Mouse (Mus musculus): Measurements from ENCODE around the gene Mindy3. TPM values are rescaled to one million over a fixed set of nuclear protein-coding genes. Genes with fewer than 3 reads are reported as not detected.

Mindy3 gene
- polyA plus RNA-seq, 1 experiment: 46.0 TPM

GRCm38 (mm10) chr2:12329068-12329407 lies 90.2 kb downstream of the Mindy3 start:
- H3K27me3 ChIP-seq (replicated peaks): peaks cover 7% of the 10 kb centered on the region
- H3K4me3 ChIP-seq (replicated peaks): no peak overlapping the region
- TF ChIP-seq GATA1 (IDR thresholded peaks at IDR 0.05; ENCODE audit: borderline replicate concordance, low read length) (no peak), FLI1 (IDR thresholded peaks at IDR 0.05; ENCODE audit: low read length) (no peak)

GRCm38 (mm10) chr2:12328355-12329067 lies 90.8 kb downstream of the Mindy3 start:
- Histone ChIP-seq H3K27me3 (replicated peaks) (peaks cover 7% of the 10 kb centered on the region), H3K4me1 (peaks cover 18% of the 10 kb centered on the region), H3K9me3 (no peaks in the 10 kb centered on the region), H3K36me3 (replicated peaks; ENCODE audit: low read length) (no peaks in the 10 kb centered on the region), H3K4me3 (replicated peaks) (no peak overlapping the region)
- TF ChIP-seq FLI1 (IDR thresholded peaks at IDR 0.05; ENCODE audit: low read length): no peak
- TF ChIP-seq GATA1 (IDR thresholded peaks at IDR 0.05; ENCODE audit: borderline replicate concordance, low read length): no peak

More at GRCm38 (mm10) chr2:12329068-12329407, 90.2 kb downstream of the Mindy3 start:
- H3K9me3 ChIP-seq: no peaks in the 10 kb centered on the region
- peaks cover 18% of the 10 kb centered on the region for H3K4me1 ChIP-seq
- H3K36me3 ChIP-seq (replicated peaks; ENCODE audit: low read length): no peaks in the 10 kb centered on the region

- H3K4me3 ChIP-seq (replicated peaks): no peak overlapping the region
- no peaks in the 10 kb centered on the region for H3K36me3 ChIP-seq (replicated peaks; ENCODE audit: low read length)
- no peaks in the 10 kb centered on the region; the same call in 1 of the 2 replicates for H3K9me3 ChIP-seq
- peaks cover 7% of the 10 kb centered on the region for H3K27me3 ChIP-seq (replicated peaks)
- TF ChIP-seq FLI1 (IDR thresholded peaks at IDR 0.05; ENCODE audit: low read length): no peak
- TF ChIP-seq GATA1 (IDR thresholded peaks at IDR 0.05; ENCODE audit: borderline replicate concordance, low read length): no peak
- H3K4me1 ChIP-seq: peaks cover 18% of the 10 kb centered on the region
Measured at GRCm38 (mm10) chr2:12327691-12328354, 91.4 kb downstream of the Mindy3 start.

GRCm38 (mm10) chr2:12327216-12327615 lies 92.1 kb downstream of the Mindy3 start:
- Histone ChIP-seq H3K9me3 (no peaks in the 10 kb centered on the region; the same call in 1 of the 2 replicates), H3K36me3 (replicated peaks; ENCODE audit: low read length) (no peaks in the 10 kb centered on the region), H3K4me1 (peaks cover 18% of the 10 kb centered on the region), H3K27me3 (replicated peaks) (peaks cover 7% of the 10 kb centered on the region), H3K4me3 (replicated peaks) (peak overlapping the region; percentile 86)
- TF ChIP-seq GATA1 (IDR thresholded peaks at IDR 0.05; ENCODE audit: borderline replicate concordance, low read length) (no peak), FLI1 (IDR thresholded peaks at IDR 0.05; ENCODE audit: low read length) (no peak)

- Histone ChIP-seq H3K4me3 (replicated peaks) (no peak overlapping the region), H3K27me3 (replicated peaks) (peaks cover 7% of the 10 kb centered on the region), H3K4me1 (peaks cover 18% of the 10 kb centered on the region), H3K9me3 (no peaks in the 10 kb centered on the region; the same call in 1 of the 2 replicates), H3K36me3 (replicated peaks; ENCODE audit: low read length) (no peaks in the 10 kb centered on the region)
- TF ChIP-seq FLI1 (IDR thresholded peaks at IDR 0.05; ENCODE audit: low read length): no peak
- TF ChIP-seq GATA1 (IDR thresholded peaks at IDR 0.05; ENCODE audit: borderline replicate concordance, low read length): no peak
Measured at GRCm38 (mm10) chr2:12325868-12326267, 93.4 kb downstream of the Mindy3 start.

GRCm38 (mm10) chr2:12325417-12325816 lies 93.9 kb downstream of the Mindy3 start:
- Histone ChIP-seq H3K36me3 (replicated peaks; ENCODE audit: low read length) (no peaks in the 10 kb centered on the region), H3K4me1 (peaks cover 18% of the 10 kb centered on the region), H3K27me3 (replicated peaks) (peaks cover 7% of the 10 kb centered on the region), H3K9me3 (no peaks in the 10 kb centered on the region; the same call in 1 of the 2 replicates), H3K4me3 (replicated peaks) (no peak overlapping the region)
- no peak for TF ChIP-seq FLI1 (IDR thresholded peaks at IDR 0.05; ENCODE audit: low read length)

- H3K9me3 ChIP-seq: no peaks in the 10 kb centered on the region; the same call in 1 of the 2 replicates
- no peak overlapping the region for H3K4me3 ChIP-seq (replicated peaks)
- H3K27me3 ChIP-seq (replicated peaks): peaks cover 4% of the 10 kb centered on the region
- peaks cover 22% of the 10 kb centered on the region for H3K4me1 ChIP-seq
- TF ChIP-seq GATA1 (IDR thresholded peaks at IDR 0.05; ENCODE audit: borderline replicate concordance, low read length) (no peak), FLI1 (IDR thresholded peaks at IDR 0.05; ENCODE audit: low read length) (no peak)
- no peaks in the 10 kb centered on the region for H3K36me3 ChIP-seq (replicated peaks; ENCODE audit: low read length)
Measured at GRCm38 (mm10) chr2:12320914-12321313, 98.4 kb downstream of the Mindy3 start.

- Histone ChIP-seq H3K27me3 (replicated peaks) (peaks cover 3% of the 10 kb centered on the region), H3K4me1 (peaks cover 16% of the 10 kb centered on the region), H3K36me3 (replicated peaks; ENCODE audit: low read length) (no peaks in the 10 kb centered on the region), H3K9me3 (no peaks in the 10 kb centered on the region; the same call in 1 of the 2 replicates), H3K4me3 (replicated peaks) (no peak overlapping the region)
- TF ChIP-seq GATA1 (IDR thresholded peaks at IDR 0.05; ENCODE audit: borderline replicate concordance, low read length): no peak
- TF ChIP-seq FLI1 (IDR thresholded peaks at IDR 0.05; ENCODE audit: low read length): no peak
Measured at GRCm38 (mm10) chr2:12318715-12319114, 100.6 kb downstream of the Mindy3 start.

- peaks cover 3% of the 10 kb centered on the region for H3K27me3 ChIP-seq (replicated peaks)
- H3K36me3 ChIP-seq (replicated peaks; ENCODE audit: low read length): no peaks in the 10 kb centered on the region
- no peak overlapping the region for H3K4me3 ChIP-seq (replicated peaks)
- H3K9me3 ChIP-seq: no peaks in the 10 kb centered on the region; the same call in 1 of the 2 replicates
- no peak for TF ChIP-seq FLI1 (IDR thresholded peaks at IDR 0.05; ENCODE audit: low read length)
- TF ChIP-seq GATA1 (IDR thresholded peaks at IDR 0.05; ENCODE audit: borderline replicate concordance, low read length): no peak
- H3K4me1 ChIP-seq: peaks cover 16% of the 10 kb centered on the region
Measured at GRCm38 (mm10) chr2:12318036-12318435, 101.2 kb downstream of the Mindy3 start.

GRCm38 (mm10) chr2:12317343-12317742 lies 101.9 kb downstream of the Mindy3 start:
- Histone ChIP-seq H3K36me3 (replicated peaks; ENCODE audit: low read length) (no peaks in the 10 kb centered on the region), H3K9me3 (no peaks in the 10 kb centered on the region; the same call in 1 of the 2 replicates), H3K4me3 (replicated peaks) (no peak overlapping the region), H3K4me1 (peaks cover 16% of the 10 kb centered on the region), H3K27me3 (replicated peaks) (peaks cover 3% of the 10 kb centered on the region)
- TF ChIP-seq FLI1 (IDR thresholded peaks at IDR 0.05; ENCODE audit: low read length) (no peak), GATA1 (IDR thresholded peaks at IDR 0.05; ENCODE audit: borderline replicate concordance, low read length) (no peak)

All from megakaryocyte, embryonic 14.5 days (primary cell).